Mouse (Mus musculus) mature B cell (primary cell): ENCODE data around the gene Phf12.
"Not testable (repeated sequence)": the region's sequence is repeated elsewhere in the genome, so short reads cannot be mapped to it uniquely, and the experiment has no call there.

Source experiments
- in situ Hi-C: fragments of 300-500 bp; cut with MboI; formaldehyde crosslinking; loops from 2 replicates; pipeline ENCODE4 v1.14.3; 2019

Phf12 gene

DNA sequence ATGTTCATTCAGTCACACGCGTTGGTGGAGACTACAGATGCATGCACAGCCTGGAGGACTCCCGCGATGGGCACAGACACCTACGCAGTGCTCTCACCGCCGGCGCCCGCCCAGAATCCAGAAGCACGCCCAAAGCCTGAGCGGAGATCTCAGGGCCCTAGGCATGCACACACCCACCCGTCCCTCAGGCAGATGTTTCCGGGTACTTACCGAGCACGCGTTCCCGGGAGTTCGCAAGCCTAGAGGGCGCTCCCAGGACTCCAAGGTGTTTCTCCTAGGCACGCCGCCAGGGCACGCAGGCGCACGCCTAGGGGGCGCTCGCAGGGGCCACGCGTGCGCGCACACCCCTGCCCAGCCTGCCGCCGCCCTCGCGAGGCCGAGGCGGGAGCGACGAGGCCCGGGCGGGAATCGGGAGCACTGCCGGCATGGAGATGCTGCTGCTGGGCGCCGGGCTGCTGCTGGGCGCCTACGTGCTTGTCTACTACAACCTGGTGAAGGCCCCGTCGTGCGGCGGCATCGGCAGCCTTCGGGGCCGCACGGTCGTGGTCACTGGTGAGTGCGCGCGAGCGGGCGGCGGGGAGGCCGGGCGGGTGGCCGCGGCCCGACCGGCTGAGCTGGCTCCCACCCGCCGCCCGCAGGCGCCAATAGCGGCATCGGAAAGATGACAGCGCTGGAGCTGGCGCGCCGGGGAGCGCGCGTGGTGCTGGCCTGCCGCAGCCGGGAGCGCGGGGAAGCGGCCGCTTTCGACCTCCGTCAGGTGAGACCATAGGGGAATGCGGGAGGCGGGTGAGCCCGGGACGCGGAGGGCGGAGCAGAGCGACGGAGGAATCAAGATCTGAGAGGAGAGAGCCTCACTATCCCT is 49.6 kb downstream of the Phf12 start, which contains the start of gene Dhrs13:
Dhrs13 (plus strand) TSS at position 334 of the 862 bp plus-strand sequence.
- in situ Hi-C loops, result no loop called here

DNA sequence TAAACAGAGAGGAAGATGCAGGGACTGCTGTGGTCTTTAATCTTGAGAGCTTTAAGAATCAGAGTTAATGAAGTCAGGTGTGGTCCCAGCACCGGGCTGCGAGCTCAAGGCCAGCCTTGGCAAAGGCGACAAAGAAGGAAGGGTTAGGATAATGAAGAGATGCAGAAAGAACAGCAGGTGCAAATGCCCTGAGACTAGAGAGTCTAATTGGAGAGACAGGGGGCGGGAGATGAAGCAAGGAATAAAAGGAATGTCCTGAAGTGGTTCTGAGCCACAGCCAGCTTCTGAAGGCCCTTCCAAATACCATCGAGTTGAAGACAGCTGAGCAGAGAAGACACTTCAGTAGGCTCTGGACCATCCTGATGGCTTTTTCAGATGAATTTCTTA is 50.2 kb downstream of the Phf12 start:
- in situ Hi-C loops, result no loop called here

DNA sequence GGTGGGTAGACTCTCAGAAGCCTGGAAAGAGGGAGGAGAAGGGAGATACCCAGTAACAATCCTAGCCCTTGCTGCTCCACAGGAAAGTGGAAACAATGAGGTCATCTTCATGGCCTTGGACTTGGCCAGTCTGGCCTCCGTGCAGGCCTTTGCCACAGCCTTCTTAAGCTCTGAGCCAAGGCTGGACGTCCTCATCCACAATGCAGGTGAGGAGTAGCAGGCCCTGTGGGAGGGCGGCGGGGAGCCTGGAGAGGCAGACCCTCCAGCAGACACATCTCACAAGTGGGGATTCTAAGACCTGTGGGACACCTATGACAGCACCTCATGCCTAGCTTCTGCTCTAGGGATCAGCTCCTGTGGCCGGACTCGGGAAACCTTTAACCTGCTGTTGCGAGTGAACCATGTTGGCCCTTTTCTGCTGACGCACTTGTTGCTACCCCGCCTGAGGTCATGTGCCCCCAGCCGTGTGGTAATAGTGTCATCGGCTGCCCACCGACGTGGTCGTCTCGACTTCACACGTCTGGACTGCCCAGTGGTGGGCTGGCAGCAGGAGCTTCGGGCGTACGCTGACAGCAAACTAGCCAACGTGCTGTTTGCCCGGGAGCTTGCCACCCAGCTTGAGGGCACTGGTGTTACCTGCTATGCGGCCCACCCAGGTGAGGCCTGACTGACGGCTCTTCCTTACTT is 51.5 kb downstream of the Phf12 start:
- in situ Hi-C loops, result no loop called here

DNA sequence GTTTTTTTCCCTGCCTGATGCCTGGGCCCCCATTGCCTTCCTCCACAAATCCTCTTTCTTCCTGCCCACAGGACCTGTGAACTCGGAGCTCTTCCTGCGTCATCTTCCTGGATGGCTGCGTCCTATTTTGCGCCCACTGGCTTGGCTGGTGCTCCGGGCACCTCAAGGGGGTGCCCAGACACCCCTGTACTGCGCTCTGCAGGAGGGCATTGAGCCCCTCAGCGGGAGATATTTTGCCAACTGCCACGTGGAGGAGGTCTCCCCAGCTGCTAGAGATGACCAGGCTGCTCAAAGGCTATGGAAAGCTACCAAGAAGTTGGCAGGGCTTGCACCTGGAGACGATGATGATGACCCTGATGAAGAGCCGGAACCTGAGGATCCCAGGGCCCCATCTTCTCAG is 54.2 kb downstream of the Phf12 start:
- in situ Hi-C loops, result no loop called here

DNA sequence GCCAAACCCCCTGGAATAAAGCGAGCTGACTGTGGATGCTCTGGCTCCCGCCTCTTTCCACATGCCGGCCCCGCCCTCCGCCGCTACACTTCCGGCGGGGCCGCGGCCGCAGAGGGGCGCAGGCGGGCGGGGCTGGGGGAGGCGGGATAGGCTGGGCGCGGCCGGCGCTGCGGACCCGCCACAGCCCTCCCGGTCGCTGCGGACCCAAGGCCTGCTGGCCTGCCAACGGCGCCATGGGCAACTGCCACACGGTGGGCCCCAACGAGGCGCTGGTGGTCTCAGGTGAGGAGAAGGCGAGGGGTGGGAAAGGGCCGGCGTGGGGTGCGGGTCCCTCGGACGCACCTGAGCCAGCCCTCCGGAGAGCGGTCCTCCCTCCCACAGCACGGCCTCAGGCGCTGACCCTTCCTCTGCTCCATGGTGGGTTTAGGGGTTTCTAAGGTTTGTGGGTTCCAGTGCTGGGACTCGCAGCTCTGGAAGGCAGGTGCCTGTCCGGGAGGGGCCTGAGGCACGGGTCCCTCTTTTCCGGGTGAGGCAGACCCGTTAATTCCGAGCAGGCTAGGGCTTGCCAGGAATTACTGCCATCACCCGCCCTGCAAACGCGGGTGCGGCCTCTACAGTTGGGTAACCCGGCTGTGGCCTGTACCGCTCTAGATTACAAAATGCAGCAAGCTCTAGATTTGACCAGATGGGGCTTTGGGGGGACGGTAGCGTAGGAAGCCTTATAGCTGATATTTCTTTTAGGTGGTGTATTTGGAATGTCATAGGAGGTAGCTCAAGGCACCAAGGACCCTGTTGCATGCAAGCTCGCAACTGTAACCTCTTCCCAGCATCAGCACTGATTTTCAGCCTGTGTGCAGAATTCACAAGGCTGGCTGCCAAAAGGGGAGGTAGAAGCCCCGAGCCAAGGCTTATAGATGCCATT is 55.5 kb downstream of the Phf12 start, which contains the start of gene Flot2:
Flot2 (plus strand) TSS at position 101 of the 922 bp plus-strand sequence.
- in situ Hi-C loops, result no loop called here

DNA sequence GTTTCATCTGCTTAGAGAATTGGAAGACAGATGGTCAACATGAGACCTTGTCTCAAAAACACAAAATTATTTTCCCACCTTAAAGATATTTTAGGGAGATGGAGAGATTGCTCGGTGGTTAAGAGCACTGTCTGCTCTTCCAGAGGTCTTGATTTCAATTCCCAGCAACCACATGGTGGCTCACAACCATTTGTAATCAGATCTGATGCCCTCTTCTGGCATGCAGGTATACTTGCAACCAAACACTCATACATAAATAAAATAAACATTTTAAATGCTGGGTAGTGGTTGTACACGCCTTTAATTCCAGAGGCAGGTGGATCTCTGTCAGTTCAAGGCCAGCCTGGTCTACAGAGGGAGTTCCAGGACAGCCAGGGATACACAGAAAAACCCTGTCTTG is 58.3 kb downstream of the Phf12 start:
- in situ Hi-C loops, result no loop called here

DNA sequence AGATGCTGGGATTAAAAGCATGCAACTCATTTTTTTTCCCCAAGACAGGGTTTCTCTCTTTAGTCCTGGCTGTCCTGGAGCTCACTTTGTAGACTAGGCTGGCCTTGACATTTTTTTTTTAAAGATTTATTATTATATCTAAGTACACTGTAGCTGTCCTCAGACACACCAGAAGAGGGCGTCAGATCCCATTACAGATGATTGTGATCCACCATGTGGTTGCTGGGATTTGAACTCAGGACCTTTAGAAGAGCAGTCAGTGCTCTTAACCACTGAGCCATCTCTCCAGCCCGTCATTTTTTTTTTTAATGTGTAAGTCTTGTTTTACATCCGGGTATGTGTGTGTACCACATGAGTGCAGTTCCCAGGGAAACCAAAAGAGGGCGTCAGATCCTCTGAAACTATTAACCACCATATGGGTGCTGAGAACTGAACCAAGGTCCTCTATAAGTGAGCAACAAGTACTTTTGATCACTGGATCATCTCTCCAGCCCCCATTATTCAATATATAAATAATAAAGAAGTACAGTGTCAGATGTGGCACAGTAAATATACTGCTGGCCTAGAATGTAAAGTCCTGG is 59.8 kb downstream of the Phf12 start:
- in situ Hi-C loops, result not testable (repeated sequence)

DNA sequence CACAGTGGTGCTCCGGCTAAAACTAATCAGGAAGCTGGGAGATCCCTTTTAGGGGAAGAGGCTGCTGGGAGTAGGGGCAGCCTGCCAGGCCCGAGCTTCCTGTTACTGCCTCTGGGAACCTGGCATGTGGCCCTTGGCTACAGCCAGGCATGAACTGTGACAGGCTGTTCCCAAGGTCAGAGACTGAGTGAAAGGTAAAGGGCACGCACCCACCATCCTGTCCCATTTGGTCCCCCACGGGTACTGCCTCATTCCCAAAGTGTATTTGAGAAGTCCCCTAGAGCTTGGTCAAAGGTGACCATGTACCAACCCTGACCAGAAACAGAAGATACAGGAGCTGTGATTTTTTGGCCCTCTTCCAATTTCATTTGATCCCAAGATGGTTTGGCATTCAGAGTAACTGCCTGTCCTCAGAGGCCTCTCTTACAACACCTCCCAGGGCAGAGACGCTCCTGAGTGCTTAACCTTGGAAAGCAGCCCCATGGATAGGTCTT is 62.3 kb downstream of the Phf12 start:
- in situ Hi-C loops, result no loop called here

DNA sequence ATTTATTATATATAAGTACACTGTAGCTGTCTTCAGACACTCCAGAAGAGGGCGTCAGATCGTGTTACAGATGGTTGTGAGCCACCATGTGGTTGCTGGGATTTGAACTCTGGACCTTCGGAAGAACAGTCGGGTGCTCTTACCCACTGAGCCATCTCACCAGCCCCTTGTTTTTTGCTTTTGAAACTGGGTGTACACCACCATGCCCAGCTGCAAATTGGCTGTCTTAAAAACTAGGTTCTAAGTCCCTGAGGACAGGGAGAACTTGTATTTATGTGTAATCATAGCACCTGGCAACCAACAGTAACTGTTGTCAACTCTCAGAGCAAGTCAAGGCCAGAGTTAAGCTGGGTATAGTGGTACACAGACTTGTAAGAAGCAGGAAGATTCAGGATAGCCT is 66.1 kb downstream of the Phf12 start:
- in situ Hi-C loops, result not testable (repeated sequence)

DNA sequence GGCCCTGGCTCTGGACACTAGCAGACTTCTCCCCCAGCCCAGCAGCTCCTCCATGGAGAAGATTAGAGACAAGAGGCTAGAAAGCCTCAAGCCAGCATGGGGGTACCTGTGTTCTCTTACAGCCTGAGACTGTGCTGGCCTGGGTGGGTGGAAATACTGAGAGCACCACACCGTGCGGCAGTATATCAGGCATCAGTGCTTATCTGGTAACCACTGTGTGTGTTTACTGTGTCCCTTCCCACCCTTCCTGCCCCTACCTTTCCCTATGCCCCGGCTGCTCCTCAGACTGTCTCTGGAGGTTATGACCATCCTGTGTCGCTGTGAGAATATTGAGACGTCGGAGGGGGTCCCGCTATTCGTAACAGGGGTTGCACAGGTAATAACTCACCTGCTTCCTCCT is 70.5 kb downstream of the Phf12 start:
- in situ Hi-C loops, result no loop called here

DNA sequence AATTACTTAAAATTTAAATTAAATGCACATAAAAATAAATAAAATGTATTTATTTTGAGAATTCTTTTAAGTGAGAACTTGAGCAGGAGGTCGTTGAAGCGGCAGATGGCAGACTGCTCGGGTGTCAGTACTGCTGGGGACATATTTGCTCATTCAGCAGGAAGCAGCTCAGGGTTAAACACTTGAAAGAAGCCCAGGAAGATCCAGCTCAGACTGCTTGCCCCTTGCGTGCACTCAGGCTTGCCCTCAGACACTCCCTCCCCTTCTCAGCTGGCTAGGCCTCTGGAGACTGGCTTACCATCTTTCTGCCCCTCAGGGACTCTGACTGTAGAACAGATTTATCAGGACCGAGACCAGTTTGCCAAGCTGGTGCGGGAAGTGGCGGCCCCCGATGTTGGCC is 74.4 kb downstream of the Phf12 start:
- in situ Hi-C loops, result no loop called here

DNA sequence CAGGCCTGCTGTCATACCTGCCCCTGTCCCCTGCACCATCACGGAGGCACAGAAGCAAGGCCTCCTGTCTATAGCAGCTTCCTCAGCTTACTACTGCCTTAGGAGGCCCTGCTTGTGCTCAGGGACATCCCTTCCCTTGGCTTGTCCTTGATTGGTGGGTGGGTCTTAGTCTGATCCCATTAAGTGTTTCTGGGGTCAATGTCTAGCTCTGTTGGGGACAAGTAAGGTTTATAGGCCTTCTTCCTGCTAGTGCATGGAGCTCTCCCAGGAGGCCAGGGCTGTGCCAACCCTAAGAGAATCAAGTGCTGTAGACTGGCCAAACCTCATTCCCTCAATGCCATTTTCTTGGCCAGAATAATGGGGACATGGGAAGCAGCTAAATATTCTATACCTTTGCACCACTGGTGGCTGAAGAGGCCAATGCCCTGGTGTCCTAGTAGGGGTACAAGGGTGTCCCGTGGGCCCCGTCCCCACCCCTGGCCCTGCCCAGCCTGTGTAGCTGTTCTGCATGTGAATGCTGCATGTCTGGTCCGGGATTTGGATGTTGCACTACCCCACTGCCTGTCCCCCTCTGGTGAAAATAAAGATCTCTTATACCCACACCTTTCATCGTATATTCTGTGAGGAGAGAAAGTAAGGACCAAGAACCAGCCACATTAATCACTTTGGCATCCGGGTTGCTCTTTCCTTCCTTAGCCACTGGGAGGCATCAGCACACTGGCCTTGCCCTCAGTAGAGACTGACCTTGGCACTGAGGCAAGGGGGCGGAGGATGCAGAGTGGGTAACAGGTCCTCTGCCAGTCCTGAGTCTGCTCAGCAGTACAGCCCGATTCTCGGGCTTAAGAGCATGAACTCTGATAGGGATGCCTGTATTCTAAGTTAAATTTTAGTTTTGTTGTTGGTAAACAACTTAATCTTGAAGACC is 77.5 kb downstream of the Phf12 start:
- in situ Hi-C loops, result no loop called here

DNA sequence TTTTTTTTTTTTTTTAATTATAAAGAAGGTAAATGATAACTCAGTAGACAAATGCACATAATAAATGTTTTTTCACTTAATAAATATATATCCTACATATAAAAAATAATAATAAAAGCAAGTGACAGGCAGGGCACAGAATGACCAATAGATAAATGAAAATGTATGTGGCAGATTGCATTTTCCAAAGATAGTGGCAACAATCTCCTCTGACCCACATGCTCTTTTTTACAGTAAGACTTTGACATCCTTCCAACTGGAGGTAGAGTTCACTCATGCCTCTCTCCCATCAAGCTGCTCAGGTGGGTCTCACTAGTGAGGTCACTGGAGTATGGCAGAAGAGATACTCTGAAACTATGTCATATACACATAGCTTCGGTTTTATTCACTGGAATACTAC is 80.0 kb downstream of the Phf12 start:
- in situ Hi-C loops, result no loop called here

DNA sequence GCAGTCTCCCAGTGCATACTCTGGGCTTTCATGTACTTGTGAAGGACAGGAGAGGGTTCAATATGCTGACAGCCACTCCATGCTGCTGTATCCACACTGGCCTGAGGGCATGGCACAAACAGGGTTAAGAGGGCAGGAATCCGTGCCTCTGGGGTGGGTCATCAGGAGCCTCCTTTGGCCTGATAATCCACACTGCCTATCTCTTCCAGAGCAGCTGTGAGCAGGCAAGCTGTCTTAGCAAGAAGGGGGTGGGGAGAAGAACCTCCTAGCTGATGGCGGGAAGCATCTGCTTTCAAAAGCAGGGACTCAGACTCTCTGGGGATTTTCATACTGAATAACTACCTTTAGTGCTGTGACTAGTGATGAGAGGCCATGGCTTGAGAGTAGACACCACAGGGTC is 83.4 kb downstream of the Phf12 start:
- in situ Hi-C loops, result no loop called here

DNA sequence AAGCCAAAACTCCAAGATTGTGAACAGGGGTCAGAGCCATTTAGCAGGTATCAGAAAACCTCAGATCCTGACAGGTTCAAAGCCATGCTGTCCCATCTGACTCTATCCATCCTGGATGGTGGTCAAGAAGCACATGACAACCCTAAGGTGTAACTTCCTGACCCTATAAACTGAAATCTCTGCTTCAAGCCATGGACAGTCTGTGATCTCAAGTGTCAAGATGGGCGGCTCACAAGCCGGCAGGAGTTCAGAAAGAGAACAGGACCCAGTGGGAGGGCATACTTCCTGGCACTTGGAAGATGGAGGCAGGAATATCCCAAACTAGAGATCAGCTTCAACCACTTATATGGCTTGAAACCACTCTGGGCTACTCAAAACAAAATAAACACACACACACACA is 84.1 kb downstream of the Phf12 start:
- in situ Hi-C loops, result no loop called here

DNA sequence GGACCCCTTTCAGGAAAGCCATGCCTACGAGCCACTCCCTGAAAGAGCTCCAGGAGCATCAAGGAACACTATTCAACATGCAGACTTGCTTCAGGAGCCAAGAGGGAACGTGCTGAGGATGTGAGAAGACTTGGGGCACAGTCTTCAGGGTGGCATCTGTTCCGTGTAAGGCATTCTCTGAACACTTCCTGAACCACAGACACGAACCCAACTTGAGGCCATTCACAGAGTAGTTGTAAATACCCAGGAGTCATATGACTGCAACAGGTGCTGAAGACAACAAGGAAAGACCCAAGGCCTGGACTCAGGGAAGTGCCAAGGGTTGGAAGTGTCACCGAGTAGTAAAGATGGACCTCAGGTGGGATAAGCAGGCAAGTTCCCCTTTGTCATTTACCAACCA is 85.0 kb downstream of the Phf12 start:
- in situ Hi-C loops, result no loop called here

DNA sequence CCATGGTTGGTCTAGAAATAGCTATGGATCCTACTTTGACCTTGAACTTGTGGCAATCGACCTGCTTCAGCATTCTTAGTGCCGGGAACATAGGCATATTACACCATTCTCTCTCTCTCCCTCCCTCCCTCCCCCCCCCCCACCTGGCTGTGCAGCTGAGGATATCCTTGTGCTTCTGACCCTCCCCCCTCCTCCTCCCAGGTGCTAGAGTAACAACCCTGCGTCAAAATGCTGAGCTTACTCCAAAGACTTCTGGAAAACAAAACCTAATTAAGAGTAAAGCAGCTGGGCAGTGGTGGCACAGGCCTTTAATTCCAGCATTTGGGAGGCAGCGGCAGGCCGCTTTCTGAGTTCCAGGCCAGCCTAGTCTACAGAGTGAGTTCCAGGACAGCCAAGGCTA is 86.6 kb downstream of the Phf12 start:
- in situ Hi-C loops, result no loop called here

DNA sequence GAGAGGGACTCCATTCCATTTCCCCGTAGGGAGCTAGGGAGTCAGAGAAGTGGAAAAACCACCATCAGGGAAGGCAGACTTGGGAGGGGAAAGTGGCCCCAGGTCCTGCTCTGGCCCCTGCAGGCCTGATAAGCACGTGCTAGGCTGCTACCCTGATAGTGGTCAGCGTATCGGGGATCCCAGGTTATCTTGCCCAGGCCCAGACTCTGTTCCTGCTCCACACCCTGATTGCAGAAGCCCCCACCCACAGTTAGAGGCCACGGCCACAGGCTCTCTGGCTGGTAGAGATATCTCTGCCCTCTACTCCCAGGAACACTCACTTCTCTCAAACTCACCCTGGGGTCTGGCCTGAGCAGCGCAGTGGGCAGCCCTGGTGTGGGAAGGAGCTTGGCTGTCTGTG is 87.1 kb downstream of the Phf12 start:
- in situ Hi-C loops, result no loop called here

DNA sequence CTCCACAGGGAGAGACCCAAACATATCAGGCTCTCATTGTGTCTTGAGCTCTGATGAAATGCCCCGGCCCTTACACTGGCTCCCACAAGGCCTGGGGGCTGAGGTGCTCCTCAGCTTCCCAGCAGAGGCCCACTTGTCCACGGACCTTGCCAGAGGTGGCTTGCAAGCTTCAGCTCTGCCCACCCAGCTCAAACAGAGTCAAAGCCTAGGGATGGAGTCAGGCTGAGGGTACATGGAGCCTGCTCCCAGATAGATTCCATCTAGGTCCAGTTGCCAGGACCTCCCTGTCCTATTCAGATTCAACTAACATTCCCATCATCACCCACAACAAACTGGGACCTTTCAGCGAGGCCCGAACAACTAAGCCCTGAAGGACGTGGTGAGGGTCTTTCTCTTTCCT is 89.4 kb downstream of the Phf12 start:
- in situ Hi-C loops, result no loop called here

DNA sequence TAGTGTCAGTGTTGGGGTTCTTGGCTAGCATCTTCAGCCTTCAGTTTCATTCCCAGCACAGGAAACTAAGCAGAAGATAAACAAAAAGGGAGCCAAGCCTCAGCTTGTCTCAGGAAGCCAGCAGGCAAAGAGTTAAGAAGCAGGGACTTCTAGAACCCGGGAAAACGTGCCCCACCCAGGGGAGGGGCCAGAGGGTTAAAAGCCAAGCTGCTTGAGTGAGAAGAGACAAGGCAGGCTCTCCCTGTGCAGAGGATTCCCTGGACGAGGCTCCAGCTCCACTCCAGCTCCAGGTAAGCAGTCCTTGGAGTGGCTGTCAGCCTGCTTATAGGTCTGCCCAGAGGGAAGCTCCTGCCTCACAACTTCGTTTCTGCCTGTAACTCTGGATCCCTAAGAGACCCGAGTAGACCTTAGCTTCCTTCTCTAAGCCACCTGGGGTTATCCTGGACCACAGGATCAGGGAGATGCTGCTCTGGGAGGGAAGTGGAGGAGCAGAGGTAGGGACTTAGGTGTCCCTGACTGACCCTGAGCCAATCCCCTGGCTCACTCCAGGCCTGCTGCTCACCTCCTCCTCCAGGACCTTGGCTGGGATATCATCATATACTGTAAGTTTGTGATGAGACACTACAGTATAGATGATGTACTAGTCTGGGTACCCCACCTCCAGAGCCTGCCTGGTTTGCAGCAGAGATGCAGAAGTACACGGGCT is 90.0 kb downstream of the Phf12 start:
- in situ Hi-C loops, result no loop called here
